ENCODE assay signal across 14 mouse cellular contexts in genomic region chr9:71611876-71612275, GRCm38 (mm10).
"Had no signal": no experiment of that assay in that cellular context is flagged by ENCODE, and none has a peak within 500 bp of the region (broad histone marks: within the 10 kb centered on the region; RNA-seq: fewer than 3 reads in every experiment).

No protein-coding gene starts in this region.

- H3K27ac ChIP-seq: layer of hippocampus, adult 2 months; limb, embryonic 12.5 days; liver, embryonic 15.5 days; midbrain, embryonic 10.5 days; neural tube, embryonic 15.5 days had no signal

- DNase-seq: liver; lung, adult 2 months; lung, postnatal 10 days; lung, postnatal 4 days; midbrain, embryonic 14.5 days; right cerebral cortex, adult 18-20 months; right cerebral cortex, postnatal 25 days; thymus, postnatal 36 days had no signal

- H3K9ac ChIP-seq: limb, embryonic 12.5 days; liver, embryonic 15.5 days; neural tube, embryonic 15.5 days had no signal

- H3K36me3 ChIP-seq: limb, embryonic 12.5 days; liver, embryonic 15.5 days; midbrain, embryonic 10.5 days; neural tube, embryonic 15.5 days had no signal

- H3K4me3 ChIP-seq: layer of hippocampus, adult 2 months; limb, embryonic 12.5 days; liver, embryonic 15.5 days; midbrain, embryonic 10.5 days; myocyte; neural tube, embryonic 15.5 days had no signal

- H3K4me2 ChIP-seq: limb, embryonic 12.5 days; liver, embryonic 15.5 days; neural tube, embryonic 15.5 days had no signal

- H3K9me3 ChIP-seq: limb, embryonic 12.5 days; liver, embryonic 15.5 days; midbrain, embryonic 10.5 days; neural tube, embryonic 15.5 days had no signal

- H3K4me1 ChIP-seq: midbrain, embryonic 10.5 days had no signal

- H3K27me3 ChIP-seq: limb, embryonic 12.5 days; neural tube, embryonic 15.5 days had no signal
